Mouse (Mus musculus): ENCODE measurements around the gene Ankfn1. TPM values are rescaled to one million over a fixed set of nuclear protein-coding genes. Genes with fewer than 3 reads are reported as not detected.

Ankfn1 gene
- polyA plus RNA-seq (2012; rRNA removed) = 1.3 and 1.5 TPM in 2 replicates

GRCm38 (mm10) chr11:89777431-89777830 lies at the start of gene Ankfn1:
Ankfn1 (minus strand) TSS chr11:89777653.

Other genes with a start within 250 kb of the Ankfn1 start
- 5.1 and 6.7 TPM in 2 replicates for gene Pctp, start 225.2 kb upstream of the Ankfn1 start, polyA plus RNA-seq (2012; rRNA removed)

All from central nervous system, embryonic 11.5 days (tissue).